Mouse (Mus musculus): ENCODE measurements around the gene Slc22a5.
"Not testable (repeated sequence)": the region's sequence is repeated elsewhere in the genome, so short reads cannot be mapped to it uniquely, and the experiment has no call there.

Slc22a5 gene

DNA sequence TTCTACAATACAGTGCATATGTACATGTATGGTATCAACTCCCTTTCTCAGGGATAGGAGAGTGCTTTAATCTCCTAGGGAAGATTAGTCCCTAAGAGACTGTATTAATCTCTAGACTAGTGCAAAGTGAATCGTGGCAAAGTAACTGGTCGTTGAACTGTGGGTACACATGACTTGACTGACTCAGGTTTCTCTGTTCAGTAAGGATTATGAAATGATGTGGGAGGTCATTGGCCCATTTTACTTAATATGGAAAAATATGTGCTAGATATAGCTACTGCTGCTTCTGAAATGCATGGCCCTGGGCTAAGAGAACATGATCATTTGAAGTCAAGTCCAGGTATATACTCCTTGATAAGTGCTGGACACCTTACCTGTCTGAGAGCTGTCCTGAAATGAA lies 8.2 kb downstream of the Slc22a5 start:
- DNase-seq, result no peak

DNA sequence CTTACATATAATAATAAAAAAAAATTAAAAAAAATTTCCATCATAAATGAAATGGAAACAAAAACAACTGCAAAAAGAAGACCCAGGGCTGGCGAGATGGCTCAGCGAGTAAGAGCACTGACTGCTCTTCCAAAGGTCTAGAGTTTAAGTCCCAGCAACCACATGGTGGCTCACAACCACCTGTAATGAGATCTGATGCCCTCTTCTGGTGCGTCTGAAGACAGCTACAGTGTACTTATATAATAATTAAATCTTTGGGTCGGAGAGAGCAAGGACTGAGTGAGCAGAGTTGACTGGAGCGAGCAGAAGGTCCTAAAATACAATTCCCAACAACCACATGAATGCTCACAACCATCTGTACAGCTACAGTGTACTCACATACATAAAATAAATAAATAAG lies 13.4 kb downstream of the Slc22a5 start:
- DNase-seq, result not testable (repeated sequence)

DNA sequence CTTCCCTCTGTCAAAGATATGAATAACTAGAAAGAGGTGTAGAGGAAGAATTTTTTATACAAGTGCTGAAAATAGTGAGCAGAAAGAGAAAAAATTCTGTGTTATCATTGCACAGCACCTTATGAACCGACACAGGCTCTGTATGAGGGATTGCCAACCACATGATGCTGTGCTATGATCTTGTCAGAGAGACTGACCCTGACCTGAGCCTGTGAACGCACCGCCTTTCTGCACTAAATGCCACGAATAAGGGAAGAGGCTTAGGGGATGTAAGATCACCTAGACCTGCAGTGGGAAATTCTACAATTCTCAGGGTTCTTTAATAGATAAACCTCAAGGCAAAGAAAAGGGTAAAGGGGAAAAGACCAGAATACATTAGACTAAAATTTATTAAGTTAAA lies 15.0 kb downstream of the Slc22a5 start:
- DNase-seq, result no peak

DNA sequence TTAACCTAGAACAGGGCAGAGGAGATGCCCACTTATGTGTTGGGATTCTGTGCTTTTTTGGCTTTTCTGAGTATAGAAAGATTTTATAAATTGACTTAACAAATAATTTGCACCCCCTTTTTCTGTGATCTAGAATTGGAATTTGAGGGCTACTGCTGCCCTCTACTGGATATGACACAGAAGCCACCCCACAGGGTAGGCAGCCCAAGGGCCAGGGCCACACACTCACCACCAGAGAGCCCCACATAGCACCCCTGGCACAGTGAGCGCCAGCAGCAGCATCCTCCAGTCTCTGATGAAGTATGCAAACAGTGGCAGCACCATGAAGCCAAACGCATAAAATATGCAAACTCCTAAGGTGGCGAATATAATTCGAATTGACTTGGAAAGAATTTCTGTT lies 16.8 kb downstream of the Slc22a5 start:
- no peak for DNase-seq

DNA sequence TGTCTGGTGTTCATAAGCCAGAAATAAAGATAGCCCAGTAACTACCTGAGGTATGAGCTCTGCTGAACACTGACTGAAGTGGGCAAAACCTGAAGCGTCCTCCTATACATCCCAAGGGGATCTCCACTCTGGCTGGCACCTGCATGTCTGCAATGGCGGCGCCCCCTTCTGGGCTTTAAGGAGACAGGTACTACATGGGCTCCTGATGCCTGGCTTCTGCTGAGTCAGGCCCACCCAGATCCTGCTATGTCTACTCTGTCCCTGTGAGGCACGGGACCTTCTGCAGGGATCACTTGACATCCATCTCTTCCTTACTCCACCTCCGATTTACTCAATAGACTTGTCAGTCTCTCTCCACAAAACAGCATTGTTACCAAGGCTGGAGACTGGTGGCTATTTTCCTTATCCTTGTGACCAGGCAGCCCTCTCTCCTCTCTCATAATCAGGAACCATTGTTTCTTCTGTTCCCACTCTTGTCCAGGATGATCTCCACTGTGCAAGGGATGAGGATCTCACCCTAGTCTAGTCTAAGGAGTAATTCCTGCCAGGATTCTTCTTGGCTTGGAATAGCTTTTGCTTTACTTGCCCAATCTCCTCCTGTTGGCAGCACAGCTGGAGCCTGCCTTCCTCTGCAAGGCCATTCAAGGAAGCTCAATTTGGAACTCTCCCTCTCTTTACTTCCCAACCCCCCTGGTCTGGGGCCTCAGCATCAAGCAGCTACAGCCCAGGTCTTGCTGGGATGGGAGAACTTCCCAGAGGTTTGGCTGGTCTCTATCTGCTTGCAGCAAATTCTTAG lies 17.4 kb downstream of the Slc22a5 start:
- not testable (repeated sequence) for DNase-seq

DNA sequence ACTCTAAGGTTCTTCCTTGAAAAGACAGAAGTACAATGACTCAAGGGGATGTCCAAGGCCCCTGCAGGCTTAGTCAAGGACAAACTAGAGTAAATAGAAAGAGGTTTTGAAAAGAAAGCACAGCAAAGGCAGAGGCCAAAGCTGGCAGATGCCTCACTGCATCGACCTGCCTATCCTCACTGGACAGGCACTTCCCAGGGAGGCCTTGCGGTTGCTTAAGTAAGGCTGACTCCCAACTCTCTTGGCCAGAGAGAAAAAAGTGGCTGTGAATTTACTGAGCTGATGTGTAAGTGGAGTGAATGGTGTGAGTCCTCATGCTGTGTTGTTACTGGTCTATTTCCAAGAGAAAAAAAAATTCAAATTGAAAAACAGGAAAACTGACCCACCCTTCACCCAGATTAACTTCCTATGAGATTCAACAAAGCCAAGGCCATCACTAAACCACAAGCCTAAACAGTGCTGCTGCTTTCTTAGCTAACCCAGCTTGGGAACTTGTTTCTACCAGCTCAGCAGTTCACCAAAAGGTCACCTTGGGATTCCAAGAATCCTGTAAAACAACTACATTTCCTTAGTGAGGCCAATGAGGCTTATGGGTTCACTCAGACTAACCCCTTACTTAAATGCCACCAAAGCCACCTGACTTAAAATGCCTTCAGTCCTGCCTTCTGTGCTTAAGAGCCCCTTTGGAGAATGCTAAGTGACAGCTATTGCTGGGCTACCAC lies 19.5 kb downstream of the Slc22a5 start:
- DNase-seq, result no peak

DNA sequence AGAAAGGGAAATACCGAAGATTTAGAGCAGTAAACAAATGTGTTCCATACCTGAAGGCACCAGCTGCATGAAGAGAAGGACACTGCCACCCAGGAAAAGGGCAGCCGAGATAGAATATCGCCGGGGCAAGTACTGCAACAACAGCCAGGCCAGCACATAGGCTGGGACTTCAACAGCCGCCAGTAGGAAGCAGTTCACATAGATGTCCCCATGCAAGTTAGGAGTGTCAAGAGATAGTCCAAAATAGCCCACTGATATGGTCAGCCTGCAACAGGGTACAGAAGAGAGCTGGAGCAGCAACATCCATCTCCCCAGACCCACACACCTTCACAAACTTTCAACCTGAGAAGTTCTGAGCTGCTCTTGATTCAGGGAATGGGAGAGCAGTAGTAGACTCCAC lies 22.3 kb downstream of the Slc22a5 start:
- DNase-seq, result no peak

DNA sequence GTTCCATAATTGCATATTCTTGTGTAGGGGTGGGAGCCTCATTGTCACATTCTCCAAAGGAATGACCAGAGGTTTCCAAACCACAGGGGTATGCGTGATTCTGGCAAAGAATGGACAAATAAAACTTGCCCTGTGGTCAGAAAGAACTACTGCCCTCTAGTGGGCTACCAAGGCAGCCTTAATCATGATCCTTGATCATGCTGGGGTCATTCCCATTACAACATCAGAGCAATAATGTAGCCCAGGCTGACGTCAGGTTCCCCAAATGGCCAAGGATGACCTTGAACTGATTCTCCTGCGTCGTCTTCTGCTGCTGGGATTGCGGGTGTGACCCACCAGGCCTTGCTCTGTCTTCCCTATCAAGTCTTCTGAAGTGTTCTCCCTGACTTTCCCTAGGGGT lies 23.1 kb downstream of the Slc22a5 start:
- DNase-seq, result not testable (repeated sequence)

DNA sequence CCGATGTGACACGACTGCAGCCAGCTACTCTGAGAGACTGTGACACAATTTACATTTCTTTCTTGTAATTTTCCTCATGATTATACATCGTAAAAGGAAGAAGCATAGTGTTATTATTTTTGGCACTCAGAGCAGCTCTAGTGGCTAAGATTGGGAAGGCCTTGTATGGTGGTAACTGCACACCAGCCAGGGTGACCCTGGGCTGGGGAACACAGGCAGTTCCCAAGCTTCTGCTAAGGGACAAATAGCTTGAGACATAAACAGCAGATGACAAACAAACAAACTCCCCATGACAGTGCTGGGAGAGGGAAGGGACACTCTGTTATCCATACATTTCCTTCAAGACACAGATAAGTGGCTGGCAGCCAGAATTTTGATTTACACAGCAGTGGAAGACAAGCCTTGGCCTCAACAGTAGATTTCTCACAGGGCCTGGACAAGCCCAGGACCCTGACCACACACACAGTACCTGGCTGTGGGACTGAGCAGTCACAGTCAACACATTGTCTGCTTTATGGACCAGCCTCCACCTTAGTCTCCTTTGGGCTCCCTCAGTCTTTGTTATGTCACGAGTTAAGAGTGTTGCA lies 26.6 kb downstream of the Slc22a5 start:
- DNase-seq, result not testable (repeated sequence)

DNA sequence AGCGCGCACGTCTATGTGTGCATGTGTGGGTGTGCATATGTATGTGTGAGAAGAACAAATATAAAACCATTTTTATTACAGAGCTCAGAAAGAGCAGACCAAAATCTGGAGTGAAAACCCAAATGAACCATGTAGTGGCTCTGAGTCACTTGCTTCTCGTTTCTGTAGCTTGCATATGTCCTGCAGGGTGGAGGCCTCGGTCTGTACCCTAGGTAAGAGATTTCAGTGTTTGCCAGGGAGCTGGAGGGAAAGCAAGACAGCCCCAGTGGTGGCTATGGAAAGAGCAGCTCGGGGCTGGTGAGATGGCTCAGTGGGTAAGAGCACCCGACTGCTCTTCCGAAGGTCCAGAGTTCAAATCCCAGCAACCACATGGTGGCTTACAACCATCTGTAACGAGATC lies 30.5 kb downstream of the Slc22a5 start:
- not testable (repeated sequence) for DNase-seq

DNA sequence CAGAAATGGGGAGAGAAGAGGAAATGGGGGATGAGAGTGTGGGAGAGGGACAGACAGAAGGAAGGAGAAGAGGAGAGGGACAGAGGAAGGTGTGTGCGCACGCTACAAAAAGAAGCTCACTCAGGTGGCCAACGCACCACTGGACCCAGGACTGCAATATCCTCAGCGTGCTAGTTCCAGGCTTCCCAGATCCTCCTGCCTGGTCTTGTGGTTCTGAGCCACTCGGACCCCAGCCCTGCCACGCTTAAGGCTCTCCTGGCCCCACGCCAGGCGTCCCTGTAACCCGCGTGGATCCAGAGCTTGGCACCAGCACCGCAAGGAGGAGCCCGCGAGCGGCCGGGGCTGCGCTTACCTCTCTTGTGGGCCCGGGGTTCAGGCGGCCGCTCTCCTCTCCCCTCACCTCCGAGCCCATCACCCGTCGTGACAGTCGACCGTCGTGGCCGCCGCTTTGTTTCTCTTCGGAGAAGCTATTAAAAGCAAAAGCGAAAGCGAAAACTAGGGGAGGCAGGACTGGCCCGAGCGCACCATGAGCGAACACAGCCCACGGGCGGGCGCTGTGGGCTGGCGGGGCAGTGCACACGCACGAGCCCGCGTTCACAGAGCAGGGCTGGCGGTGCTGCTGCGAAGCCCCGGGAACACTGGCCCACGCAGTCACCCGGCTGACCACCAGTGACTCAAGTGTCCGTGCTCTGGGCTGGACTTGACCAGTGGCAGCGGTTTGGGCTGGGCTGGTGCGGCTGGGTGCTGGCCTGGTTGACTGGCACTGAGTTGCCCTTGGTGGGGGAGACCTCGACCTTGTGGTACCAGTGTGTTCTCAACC lies 32.5 kb downstream of the Slc22a5 start, which contains the start of gene Gm12216:
Gene Gm12216, minus strand, starts transcription at position 496 of the 820 bp plus-strand sequence.
- not testable (repeated sequence) for DNase-seq

DNA sequence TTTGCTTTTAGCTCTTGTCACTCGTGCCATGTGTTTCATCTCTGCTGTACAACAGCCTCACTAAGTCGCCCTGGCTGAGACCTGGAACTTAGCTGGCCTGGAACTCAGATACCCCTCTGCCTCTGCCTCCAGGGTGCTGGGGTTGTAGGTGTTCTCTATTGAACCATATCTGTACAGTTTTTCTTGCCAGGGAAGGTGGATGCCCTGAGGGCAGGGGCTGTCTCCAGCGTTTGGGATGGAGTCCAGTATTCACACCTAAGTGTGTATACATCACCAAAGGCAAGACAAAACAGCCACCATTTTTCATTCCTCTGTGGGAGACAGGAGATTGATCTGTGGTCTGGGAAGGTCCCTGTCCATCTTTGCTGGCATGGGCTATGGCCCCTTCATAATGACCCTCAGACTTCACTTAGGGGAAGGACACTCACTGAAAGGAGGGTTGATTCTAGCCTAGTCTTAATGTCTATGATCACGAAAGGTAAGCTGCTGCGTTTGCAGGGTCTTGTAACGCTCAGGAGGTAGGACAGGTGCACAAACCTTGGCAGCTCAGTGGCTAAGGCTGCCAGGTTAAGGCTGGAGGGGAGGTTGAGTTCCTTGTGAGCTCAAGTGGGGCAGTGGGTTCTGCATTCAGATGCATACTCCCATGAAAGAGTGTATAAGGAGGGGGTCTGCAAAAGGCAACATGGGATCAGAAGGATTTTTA lies 33.3 kb downstream of the Slc22a5 start:
- DNase-seq, result no peak

DNA sequence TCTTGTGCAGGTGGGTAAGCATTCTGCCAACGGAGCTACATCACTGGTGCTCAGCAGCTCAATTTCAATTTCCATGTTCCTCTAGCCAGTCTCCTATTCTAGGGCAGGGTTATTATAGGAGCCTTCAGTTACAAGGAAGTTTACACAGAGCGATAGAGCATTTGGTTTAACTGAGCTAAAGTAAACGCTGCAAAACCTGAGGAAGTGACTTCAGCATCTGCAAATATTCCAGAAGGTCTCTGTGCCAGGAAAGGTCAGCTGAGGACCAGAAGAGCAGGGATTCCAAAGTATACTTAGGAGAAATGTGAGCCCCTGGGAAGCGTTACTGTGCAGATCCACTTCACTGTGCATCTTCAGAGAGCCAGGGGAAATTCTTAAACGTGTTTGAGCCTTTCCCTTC lies 37.8 kb downstream of the Slc22a5 start:
- DNase-seq, result no peak

DNA sequence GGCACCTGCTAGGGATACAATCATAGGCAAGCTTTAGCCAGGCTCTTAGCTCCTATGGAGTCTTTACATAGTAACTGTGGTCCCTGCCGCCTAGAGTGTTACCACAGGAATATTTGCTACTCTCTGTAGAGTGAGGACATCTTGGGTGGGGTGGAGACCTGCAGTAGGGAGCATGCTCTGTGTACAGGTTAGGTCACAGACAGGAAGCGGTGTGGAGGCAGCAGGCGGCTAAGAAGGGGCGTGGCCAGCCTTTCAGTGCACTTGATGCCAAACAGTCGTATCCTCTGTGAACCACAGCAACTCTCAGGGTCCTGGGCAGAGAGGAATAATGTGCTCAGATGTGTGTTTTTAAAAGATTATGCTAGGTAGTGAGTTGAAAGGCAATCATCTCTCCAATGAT lies 39.7 kb downstream of the Slc22a5 start:
- no peak for DNase-seq

DNA sequence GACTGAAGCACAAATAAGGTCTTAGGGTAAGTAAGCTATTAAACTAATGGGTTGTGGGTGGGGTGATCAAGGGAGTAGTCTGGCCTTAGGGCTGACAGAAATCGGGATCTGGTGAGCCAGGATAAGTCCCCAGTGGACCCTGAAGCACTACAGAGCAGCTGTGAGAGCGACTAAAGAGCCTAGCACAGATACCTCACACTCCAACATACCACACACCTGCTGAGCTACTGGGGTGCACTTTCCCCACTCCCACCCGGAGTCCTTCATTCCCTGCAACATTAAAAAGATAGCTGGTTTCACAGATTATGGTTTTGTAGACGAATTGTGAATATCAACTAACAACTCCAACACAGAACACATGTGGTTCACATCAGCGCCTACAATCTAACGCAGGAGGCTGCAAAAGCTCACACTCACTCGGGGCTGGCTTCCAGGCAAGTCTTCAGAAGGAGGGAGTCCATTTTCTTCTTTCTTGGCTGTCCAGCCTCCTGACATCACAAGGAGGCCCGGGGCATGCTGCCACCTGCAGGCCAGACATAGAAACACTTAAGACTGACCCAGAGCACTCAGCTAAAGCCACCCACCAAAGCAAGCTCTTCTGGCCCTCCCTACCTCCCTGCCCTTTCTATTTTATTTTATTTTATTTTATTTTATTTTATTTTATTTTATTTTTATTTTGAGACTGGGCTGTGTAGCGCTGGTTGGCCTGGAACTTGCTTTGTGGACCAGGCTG lies 41.7 kb downstream of the Slc22a5 start:
- DNase-seq, result peak; percentile 65

DNA sequence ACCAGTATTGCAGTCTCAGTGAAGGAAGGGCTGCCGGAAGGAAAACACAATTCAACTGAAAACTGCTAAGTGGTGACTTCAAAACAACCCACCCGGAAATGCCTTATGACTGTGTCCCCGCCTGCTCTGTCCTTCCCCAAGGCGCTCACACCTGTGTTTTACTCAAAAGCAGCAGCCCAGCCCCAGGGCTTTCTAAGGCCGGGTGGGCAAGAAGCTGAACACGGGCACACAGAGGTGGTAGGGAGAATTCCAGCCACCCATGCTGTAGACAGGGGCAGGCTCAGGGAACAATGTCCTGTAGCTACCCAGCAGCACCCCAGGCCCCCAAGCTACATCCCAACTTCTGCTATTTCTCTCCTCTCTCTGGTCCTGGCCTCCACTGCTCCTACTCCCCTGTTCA lies 45.8 kb downstream of the Slc22a5 start:
- DNase-seq, result no peak

DNA sequence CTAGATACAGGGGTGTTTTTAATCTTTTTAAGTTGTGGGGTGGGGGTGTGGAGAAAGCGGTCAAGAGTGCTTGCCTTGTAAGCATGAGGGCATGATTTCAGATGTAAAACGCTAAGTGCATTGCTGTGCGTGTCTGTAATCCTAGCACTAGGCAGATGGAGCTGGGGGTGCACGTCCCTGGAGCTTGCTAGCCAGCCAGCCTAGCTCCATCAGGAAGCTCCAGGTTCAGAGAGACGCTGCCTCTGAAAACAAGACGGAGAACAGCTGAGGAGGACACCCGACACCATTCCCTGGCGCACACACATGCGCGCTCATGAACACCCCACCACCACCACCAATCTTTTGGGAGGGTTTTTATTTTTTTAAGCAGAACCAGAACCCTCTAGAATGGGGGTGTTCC lies 48.4 kb downstream of the Slc22a5 start:
- no peak for DNase-seq

DNA sequence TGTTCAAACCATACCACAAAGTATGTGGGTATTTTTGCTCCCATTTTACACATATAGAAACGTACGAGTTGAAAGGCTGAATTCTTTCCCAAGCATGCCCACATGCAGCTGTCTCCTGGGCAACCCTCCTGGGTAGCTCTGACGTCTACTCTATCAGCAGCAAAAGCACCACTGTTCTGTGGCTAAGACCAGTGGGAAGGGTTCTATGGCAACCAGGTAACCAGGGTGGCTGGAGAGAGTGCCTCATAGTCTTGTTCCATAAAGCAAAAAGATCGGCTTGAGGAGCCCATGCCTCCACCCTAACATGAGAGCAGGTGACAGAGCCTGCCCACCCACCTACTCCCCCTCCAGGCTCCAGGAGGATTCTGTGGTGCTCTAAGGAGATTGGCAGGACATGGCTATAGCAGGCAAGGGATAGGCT lies 49.3 kb downstream of the Slc22a5 start:
- peak; percentile 74 for DNase-seq

DNA sequence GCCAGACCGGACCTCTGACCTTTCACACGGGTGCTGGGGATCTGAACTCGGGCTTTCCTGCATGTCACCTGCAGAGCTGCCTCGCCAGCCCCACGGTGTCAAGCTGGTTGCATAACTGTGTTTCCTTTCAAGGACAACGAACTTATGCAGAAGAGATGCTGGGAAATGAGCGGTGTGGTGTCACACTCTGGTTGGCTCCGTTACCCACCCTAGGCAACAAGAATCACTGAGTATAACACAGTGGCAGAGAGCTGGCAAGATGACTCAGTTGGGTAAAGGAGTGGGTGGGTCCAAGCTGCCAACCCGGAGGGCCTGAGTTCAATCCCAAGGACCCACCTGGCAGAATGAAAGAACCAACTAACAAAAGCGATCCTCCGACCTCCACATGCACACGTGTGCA lies 49.9 kb downstream of the Slc22a5 start:
- DNase-seq, result no peak

DNA sequence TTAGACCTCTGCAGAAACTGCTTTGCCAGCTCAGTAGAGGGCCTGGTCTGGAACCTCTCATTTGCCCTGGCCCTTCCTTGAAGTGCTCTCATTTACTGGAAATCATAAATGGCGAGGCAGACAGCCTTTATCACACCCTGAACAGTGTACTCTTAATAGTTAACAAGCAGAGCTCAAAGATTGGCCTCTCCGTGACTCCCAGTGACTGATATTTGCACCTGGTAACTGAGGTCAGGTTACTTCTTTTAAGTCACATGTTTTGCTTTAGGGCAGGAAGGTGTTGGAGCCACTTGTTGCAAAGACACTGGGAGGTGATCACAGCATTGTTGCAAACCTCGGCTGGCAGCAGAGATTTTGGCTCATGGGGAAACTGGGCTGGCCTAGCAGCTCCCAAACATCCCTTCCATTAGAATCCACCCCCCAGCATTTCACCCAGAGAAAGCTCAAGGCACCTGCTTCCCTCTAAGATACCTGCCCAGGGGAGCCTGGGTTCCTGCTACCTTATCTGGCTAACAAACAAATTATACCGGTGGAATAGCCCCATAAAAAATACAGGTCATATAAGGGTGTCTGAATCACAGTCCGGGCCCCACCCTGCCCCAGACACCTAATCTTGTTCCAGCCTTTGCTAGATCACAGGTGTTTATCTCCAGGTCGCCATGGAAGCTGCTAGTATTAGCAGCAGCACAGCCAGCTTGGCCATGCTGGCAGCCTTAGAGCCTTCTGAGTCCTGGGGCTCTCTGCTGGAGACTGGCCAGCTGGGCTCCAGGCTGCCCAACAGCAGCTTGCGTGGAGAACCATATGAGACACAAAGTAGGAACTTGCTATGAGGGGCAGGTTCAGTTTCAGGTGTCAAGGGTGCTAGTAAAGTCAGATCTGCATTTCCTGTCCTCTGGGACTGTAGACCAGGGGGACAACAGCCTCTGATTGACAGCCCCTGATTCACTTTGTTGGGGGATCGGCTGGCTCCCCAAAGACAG lies 51.5 kb downstream of the Slc22a5 start:
- no peak for DNase-seq

Data from right cerebral cortex, postnatal 25 days (tissue).